Comparison of ENCODE assay signal across 10 mouse cellular contexts in the genomic region with DNA sequence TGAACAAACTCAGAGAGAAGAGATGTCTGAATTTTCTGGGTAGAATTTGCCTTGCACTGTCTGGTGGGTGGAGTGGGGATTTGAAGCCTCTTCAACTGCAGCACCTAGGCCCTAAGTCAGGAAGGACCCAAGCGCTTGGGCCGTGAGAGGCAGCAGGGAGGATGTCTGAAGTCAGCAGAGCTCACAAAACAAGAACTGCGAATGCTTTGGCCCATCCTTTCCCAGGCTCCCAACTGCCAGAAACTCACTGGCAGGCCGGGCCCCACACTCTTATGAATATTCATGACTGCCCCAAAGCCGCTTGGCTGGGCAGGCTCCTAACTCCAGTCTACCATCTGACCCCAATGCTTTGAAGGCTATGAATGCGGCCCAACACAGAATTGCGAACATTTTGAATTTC.
DNase-seq lines count a peak whose midpoint lies in the region; ATAC-seq lines count a peak whose summit lies in the region.
"Had no signal": no experiment of that assay in that cellular context is flagged by ENCODE, and none has a peak within 500 bp of the region (broad histone marks: within the 10 kb centered on the region; RNA-seq: fewer than 3 reads in every experiment).

No protein-coding gene starts in this region.

- no peak overlapping the region for H3K4me3 ChIP-seq in forebrain, embryonic 12.5 days (replicated peaks)
- no peak overlapping the region for H3K4me3 ChIP-seq in limb, embryonic 10.5 days
- H3K4me3 ChIP-seq: myocyte had no signal

- peak; percentile 58 to 72 for DNase-seq in right cerebral cortex, postnatal 10 days (ENCODE audit: low spot score in 2 of 2)
- no peak for DNase-seq in right cerebral cortex, adult 18-20 months
- DNase-seq in limb, embryonic 10.5 days (ENCODE audit: low spot score), result peak; percentile 20
- peak; percentile 35 for DNase-seq in testis, postnatal 10 days (ENCODE audit: low spot score)
- DNase-seq in adrenal gland, adult 8-10 months, result no peak
- no peak for DNase-seq in spleen, adult 12 weeks (ENCODE audit: low spot score)
- DNase-seq in ovary, postnatal 36 days (ENCODE audit: low spot score), result no peak
- DNase-seq: gastrocnemius, postnatal 10 days had no signal

- H3K27me3 ChIP-seq in forebrain, embryonic 12.5 days, result no peaks in the 10 kb centered on the region
- H3K27me3 ChIP-seq in limb, embryonic 10.5 days (ENCODE audit: low read depth, poor library complexity, severe bottlenecking), result no peaks in the 10 kb centered on the region

- no peaks in the 10 kb centered on the region for H3K36me3 ChIP-seq in forebrain, embryonic 12.5 days (replicated peaks)
- H3K36me3 ChIP-seq in limb, embryonic 10.5 days, result no peaks in the 10 kb centered on the region

- ATAC-seq in forebrain, embryonic 12.5 days (ENCODE audit: low FRiP score), result peak; percentile 63; the same call in 1 of the 2 replicates

- peaks cover 11% of the 10 kb centered on the region for H3K4me1 ChIP-seq in forebrain, embryonic 12.5 days
- H3K4me1 ChIP-seq in limb, embryonic 10.5 days, result no peaks in the 10 kb centered on the region

- no peak overlapping the region for H3K9ac ChIP-seq in forebrain, embryonic 12.5 days

- no peak overlapping the region for H3K4me2 ChIP-seq in forebrain, embryonic 12.5 days

- H3K9me3 ChIP-seq in forebrain, embryonic 12.5 days, result no peaks in the 10 kb centered on the region
- no peaks in the 10 kb centered on the region for H3K9me3 ChIP-seq in limb, embryonic 10.5 days (replicated peaks)

- no peak overlapping the region for H3K27ac ChIP-seq in forebrain, embryonic 12.5 days
- H3K27ac ChIP-seq in limb, embryonic 10.5 days, result no peak overlapping the region

- 22% methylated on average over 7 of the region's 7 CpGs for WGBS in forebrain, embryonic 12.5 days
- 40% methylated on average over 7 of the region's 7 CpGs for WGBS in limb, embryonic 10.5 days

Comparison
In these comparisons a context has a peak if more than half of its experiments do, and no peak if none do; other contexts are left out.
1. DNase-seq: peak in right cerebral cortex, postnatal 10 days (2 of 2), limb, embryonic 10.5 days (single experiment) and testis, postnatal 10 days (single experiment); none in right cerebral cortex, adult 18-20 months (single experiment), adrenal gland, adult 8-10 months (single experiment), spleen, adult 12 weeks (single experiment) and ovary, postnatal 36 days (single experiment).